Mouse (Mus musculus): ENCODE measurements at regions not wholly inside any gene's neighbourhood (a gene's known extent, or its start where the extent isn't known, plus 50 kb on each side); places are given as distances from the start of the nearest gene placed in this dataset.
"Not testable (repeated sequence)": the region's sequence is repeated elsewhere in the genome, so short reads cannot be mapped to it uniquely, and the experiment has no call there.

DNA sequence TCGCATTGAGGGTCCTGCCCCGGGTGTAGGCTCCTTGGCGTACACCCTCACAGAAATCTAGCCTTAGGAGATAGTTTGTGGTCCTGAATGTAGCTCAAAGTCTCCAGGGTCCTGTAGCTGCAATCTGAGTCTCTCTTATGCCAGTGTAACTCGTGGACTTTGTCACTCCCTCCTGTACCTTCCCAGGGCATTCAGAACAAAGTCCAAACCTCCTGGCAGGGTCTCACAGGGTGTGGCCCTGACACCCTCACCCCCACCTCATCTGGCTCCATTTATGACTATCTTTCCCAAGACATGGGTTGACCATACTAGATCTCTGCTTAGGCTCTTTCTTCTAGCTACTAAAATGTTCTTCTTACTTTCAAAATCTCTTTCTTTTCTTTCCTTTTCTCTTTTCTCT lies 120.6 kb upstream of the Tmem150c start:
- no peak for TF ChIP-seq CTCF (IDR thresholded peaks at IDR 0.05)
- H3K27me3 ChIP-seq (ENCODE audit: insufficient read depth, low read length): no peaks in the 10 kb centered on the region
- WGBS: 88% methylated on average over 4 of the region's 4 CpGs
- H3K4me1 ChIP-seq (ENCODE audit: insufficient read depth, low read length): no peaks in the 10 kb centered on the region
- no peak for ATAC-seq (ENCODE audit: low FRiP score)
- H3K27ac ChIP-seq (ENCODE audit: low read depth, low read length): no peak overlapping the region
- H3K9ac ChIP-seq (replicated peaks; ENCODE audit: low read length, poor library complexity, severe bottlenecking): no peak overlapping the region
- no peak for DNase-seq (ENCODE audit: low spot score)
- no peaks in the 10 kb centered on the region for H3K36me3 ChIP-seq (ENCODE audit: insufficient read depth, low read length)
- no peak overlapping the region for H3K4me2 ChIP-seq (ENCODE audit: low read depth, low read length, poor library complexity, severe bottlenecking)
- H3K4me3 ChIP-seq (ENCODE audit: low read depth, low read length): no peak overlapping the region
- H3K9me3 ChIP-seq (ENCODE audit: low read length): no peaks in the 10 kb centered on the region

DNA sequence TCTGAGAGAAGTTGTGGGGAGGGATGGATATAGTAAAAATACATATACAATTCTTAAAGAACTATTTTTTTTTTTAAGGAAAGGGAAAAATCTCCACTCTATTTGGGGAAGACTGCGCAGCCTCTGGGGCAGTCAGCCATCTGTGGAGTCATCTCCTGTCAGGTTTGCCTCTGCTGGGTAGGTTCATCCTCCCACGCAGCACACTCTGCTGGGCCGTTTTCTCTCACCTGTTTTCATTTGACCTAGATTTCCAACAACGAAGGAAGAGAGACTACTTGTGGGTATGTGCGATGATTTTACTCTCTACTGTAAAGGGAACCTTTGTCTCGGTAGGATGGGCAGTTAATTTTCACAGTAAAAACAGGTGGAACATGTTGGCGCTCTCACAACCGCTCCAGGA lies 119.9 kb upstream of the Tmem150c start:
- Histone ChIP-seq H3K36me3 (ENCODE audit: insufficient read depth, low read length) (no peaks in the 10 kb centered on the region), H3K4me1 (ENCODE audit: insufficient read depth, low read length) (no peaks in the 10 kb centered on the region), H3K9ac (replicated peaks; ENCODE audit: low read length, poor library complexity, severe bottlenecking) (no peak overlapping the region), H3K27ac (ENCODE audit: low read depth, low read length) (no peak overlapping the region), H3K4me3 (ENCODE audit: low read depth, low read length) (no peak overlapping the region), H3K4me2 (ENCODE audit: low read depth, low read length, poor library complexity, severe bottlenecking) (no peak overlapping the region), H3K27me3 (ENCODE audit: insufficient read depth, low read length) (no peaks in the 10 kb centered on the region), H3K9me3 (ENCODE audit: low read length) (no peaks in the 10 kb centered on the region)
- no peak for DNase-seq (ENCODE audit: low spot score)
- WGBS: 93% methylated on average over 8 of the region's 8 CpGs
- TF ChIP-seq CTCF (IDR thresholded peaks at IDR 0.05): no peak
- ATAC-seq (ENCODE audit: low FRiP score): no peak

DNA sequence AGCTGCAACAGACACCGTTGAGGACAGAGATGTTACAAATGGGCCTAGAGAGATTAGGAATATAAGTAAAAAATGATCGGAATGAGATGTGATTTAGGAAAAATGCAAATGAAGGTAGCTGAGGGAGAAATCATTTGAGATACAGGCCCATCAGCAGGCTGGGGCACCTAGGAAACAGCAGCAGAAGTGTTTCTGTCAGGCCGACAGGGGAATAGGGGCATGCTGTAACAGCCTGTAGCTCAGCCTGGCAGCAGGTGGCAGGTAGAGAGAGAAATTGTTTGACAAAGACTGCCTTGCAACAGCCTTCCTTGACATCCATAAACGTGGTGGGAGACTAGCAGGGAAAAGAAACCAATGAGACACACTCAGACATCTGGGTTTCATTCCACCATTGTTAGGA lies 115.1 kb upstream of the Tmem150c start:
- H3K9ac ChIP-seq (replicated peaks; ENCODE audit: low read length, poor library complexity, severe bottlenecking): no peak overlapping the region
- H3K4me3 ChIP-seq (ENCODE audit: low read depth, low read length): no peak overlapping the region
- no peak for ATAC-seq (ENCODE audit: low FRiP score)
- H3K36me3 ChIP-seq (ENCODE audit: insufficient read depth, low read length): no peaks in the 10 kb centered on the region
- H3K9me3 ChIP-seq (ENCODE audit: low read length): no peaks in the 10 kb centered on the region
- TF ChIP-seq CTCF (IDR thresholded peaks at IDR 0.05): no peak
- no peak for DNase-seq (ENCODE audit: low spot score)
- H3K4me1 ChIP-seq (ENCODE audit: insufficient read depth, low read length): no peaks in the 10 kb centered on the region
- WGBS: 54% methylated on average over 4 of the region's 4 CpGs
- H3K4me2 ChIP-seq (ENCODE audit: low read depth, low read length, poor library complexity, severe bottlenecking): no peak overlapping the region
- no peaks in the 10 kb centered on the region for H3K27me3 ChIP-seq (ENCODE audit: insufficient read depth, low read length)
- H3K27ac ChIP-seq (ENCODE audit: low read depth, low read length): no peak overlapping the region

DNA sequence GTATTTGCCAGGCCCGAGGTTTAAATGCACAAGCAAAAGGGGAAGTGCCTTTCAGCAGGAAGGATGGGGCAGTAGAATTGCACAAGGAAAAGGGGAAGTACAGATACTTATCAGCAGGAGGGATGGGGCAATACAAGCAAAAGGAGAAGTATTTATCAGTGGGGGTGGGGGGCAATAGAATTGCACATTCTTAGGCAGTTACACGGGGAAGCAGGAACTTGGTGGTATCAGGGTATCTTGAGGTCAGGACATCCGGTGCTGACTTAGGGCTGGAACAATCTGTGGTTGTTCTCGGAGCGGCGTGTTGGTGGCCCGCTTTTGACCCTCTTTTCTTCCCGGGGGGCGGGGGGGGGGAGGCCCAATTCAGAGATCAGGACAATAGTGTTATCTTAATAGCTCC lies 112.4 kb upstream of the Tmem150c start:
- ATAC-seq (ENCODE audit: low FRiP score); H3K27me3 ChIP-seq (ENCODE audit: insufficient read depth, low read length); H3K9ac ChIP-seq (replicated peaks; ENCODE audit: low read length, poor library complexity, severe bottlenecking); H3K4me3 ChIP-seq (ENCODE audit: low read depth, low read length); H3K27ac ChIP-seq (ENCODE audit: low read depth, low read length); H3K4me1 ChIP-seq (ENCODE audit: insufficient read depth, low read length); DNase-seq (ENCODE audit: low spot score); H3K9me3 ChIP-seq (ENCODE audit: low read length); H3K4me2 ChIP-seq (ENCODE audit: low read depth, low read length, poor library complexity, severe bottlenecking); H3K36me3 ChIP-seq (ENCODE audit: insufficient read depth, low read length): not testable (repeated sequence)
- WGBS: 92% methylated on average over 9 of the region's 9 CpGs

DNA sequence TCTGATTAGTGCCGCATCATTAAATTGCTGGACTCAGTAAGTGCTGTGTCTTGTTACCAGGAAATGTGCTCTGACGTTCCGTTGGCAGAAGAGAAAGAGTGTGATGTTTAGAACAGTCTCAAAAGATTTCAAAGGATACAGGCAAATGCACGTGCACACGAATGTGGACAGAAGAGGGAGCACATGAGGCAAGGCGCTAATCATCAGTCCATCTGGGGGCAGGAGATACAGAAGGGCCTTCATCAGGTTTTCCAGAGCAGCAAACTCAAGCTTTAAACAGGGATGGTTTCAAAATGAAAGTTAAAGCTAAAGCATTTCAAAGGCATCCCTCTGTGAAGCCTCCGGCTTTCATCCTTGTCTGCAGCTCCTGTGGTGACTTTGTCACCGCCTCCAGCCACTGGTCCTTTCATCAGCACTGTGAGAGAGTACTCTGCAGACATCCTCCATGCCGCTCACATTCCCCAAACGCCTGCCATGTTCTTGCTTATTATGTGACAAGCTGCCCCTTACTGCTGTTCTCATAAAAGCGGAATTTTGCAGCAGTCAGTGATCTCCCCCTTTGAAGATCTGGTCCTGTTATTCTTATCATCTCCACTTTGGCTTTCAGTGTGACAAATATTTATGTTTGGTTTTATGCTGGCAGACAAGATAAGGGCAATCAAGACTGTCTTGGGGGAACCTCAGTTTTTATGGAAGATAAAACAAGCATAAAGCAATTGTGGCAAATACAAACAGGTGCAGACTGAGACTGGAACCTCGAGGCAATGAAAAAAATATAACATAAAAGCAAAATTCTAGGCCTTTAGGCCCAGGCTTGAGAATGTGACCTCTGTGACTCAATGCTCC lies 111.5 kb upstream of the Tmem150c start:
- Histone ChIP-seq H3K27me3 (ENCODE audit: insufficient read depth, low read length) (no peaks in the 10 kb centered on the region), H3K9ac (replicated peaks; ENCODE audit: low read length, poor library complexity, severe bottlenecking) (no peak overlapping the region), H3K27ac (ENCODE audit: low read depth, low read length) (no peak overlapping the region), H3K4me1 (ENCODE audit: insufficient read depth, low read length) (no peaks in the 10 kb centered on the region), H3K4me3 (ENCODE audit: low read depth, low read length) (no peak overlapping the region), H3K4me2 (ENCODE audit: low read depth, low read length, poor library complexity, severe bottlenecking) (no peak overlapping the region), H3K9me3 (ENCODE audit: low read length) (no peaks in the 10 kb centered on the region), H3K36me3 (ENCODE audit: insufficient read depth, low read length) (no peaks in the 10 kb centered on the region)
- DNase-seq (ENCODE audit: low spot score) (peak; percentile 44), ATAC-seq (ENCODE audit: low FRiP score) (peak; percentile 54; the same call in 1 of the 2 replicates)
- TF ChIP-seq CTCF (IDR thresholded peaks at IDR 0.05): peak; percentile 52
- 38% methylated on average over 12 of the region's 12 CpGs for WGBS

DNA sequence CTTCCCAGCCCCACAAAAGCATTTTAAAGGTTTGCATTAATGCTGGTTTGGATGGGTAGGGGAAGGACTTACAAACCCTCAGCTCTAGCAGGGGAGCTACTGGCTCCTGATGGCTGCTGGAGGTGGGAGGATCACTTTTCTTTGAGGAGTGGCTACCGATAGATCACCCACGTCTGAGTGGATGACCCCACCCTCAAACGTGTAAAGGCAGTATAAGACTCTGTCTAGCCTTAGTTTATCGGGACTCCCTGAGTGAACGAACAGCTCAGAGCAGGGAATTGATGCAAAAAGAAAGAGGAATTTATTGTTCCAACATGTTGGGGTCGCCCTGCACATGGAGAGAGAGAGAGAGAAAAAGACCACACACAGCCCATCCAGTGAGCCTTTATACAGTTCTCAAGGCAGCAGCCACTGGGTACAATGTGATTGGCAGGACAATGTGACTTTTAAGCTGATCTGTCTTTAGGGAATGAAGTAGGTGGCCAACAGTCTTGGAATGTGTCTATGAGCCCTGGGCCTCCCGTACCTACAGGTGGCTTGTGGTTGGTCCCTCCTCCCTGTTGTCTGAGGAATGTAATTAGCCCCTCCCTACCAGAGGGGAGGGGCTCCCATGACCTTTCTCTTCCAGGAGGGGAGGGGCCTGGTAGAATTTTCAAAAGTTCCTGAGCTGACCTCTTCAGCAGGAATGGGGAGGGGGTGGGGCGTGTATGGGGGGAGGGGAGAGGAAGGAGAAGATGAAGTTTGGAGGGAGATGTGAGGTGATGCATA lies 108.7 kb upstream of the Tmem150c start:
- H3K36me3 ChIP-seq (ENCODE audit: insufficient read depth, low read length): no peaks in the 10 kb centered on the region
- TF ChIP-seq CTCF (IDR thresholded peaks at IDR 0.05): no peak
- H3K27ac ChIP-seq (ENCODE audit: low read depth, low read length): no peak overlapping the region
- H3K4me3 ChIP-seq (ENCODE audit: low read depth, low read length): no peak overlapping the region
- 62% methylated on average over 8 of the region's 8 CpGs for WGBS
- no peaks in the 10 kb centered on the region for H3K9me3 ChIP-seq (ENCODE audit: low read length)
- H3K4me2 ChIP-seq (ENCODE audit: low read depth, low read length, poor library complexity, severe bottlenecking): no peak overlapping the region
- no peaks in the 10 kb centered on the region for H3K4me1 ChIP-seq (ENCODE audit: insufficient read depth, low read length)
- DNase-seq (ENCODE audit: low spot score) (no peak), ATAC-seq (ENCODE audit: low FRiP score) (no peak)
- no peaks in the 10 kb centered on the region for H3K27me3 ChIP-seq (ENCODE audit: insufficient read depth, low read length)
- no peak overlapping the region for H3K9ac ChIP-seq (replicated peaks; ENCODE audit: low read length, poor library complexity, severe bottlenecking)
